Mouse (Mus musculus): ENCODE results near the gene Galnt14.

DNA sequence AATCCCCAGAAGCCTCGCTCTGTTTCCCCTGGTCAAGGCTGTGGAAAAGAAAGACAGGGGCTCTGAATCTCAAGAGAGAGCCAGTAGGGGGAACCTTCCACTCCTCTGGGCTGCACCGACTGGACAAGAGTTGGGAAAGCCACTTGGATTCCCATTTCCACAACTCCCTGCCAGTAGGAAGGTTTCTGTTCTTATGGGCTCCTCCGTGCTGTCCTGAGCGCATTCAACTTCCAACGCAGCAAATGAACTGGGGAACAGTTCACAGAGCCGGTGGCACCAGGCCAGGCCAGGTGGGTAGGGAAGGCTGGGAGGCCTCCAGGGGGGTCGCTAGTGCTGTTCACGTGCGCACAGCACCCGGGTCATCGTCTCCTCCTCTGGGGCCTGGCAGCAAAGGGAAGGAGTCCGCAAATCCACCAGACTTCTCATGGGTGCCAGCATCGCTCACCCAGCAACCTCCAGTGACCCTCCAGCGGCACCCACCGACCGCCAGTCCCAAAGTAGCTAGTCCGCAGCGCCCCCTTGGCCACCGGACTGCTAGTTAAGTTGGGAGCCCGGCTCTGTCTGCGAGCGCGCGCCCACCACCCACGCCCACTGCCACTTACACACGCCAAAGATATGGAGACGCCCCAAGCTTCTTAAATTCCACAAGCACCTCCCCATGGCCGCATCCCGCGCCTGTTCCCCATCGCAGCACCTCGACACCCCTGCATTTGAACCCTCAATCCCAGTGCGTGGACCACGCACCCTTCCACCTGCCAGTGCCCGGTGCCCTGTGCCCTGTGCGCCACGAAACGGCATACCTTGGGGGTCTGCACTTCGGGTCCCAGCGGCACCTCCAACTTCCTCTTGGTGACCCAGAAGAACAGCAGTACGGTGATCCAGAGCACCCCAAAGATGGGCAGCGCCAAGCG lies 867 bp downstream of the Galnt14 start:
- TF ChIP-seq TAL1 (IDR thresholded peaks at IDR 0.05; ENCODE audit: low read length): no peak
- TF ChIP-seq GATA1 (IDR thresholded peaks at IDR 0.05; ENCODE audit: low read length): no peak
